Mouse (Mus musculus) CH12.LX (cell line): ENCODE results near the gene Zbtb44. TPM values are rescaled to one million over a fixed set of nuclear protein-coding genes. Genes with fewer than 3 reads are reported as not detected.

Experiments used
- DNase-seq: peaks from one replicate; pipeline ENCODE4 v3.0.0-alpha.2; 2013; ENCODE audit errors: extremely low read depth
- H3K27ac ChIP-seq: 2 replicates; pipeline ENCODE4 v1.5.1; 2012; ENCODE audit warnings: low read depth, mild to moderate bottlenecking, control low read depth, moderate library complexity; ENCODE audit not compliant: insufficient read depth
- H3K27me3 ChIP-seq: replicated peaks from 2 replicates; pipeline ENCODE3; 2012; ENCODE audit warnings: inconsistent platforms
- H3K36me3 ChIP-seq, 2 experiments: replicated peaks in 1 of 2; 2 replicates each; pipeline versions ENCODE3 to v1.6.1; 2012; ENCODE audit warnings: inconsistent platforms in 1 of 2, low read length in 1 of 2, mild to moderate bottlenecking in 1 of 2, mixed read lengths in 1 of 2, moderate library complexity in 1 of 2; ENCODE audit not compliant: control insufficient read depth in 1 of 2, insufficient read depth in 1 of 2
- H3K4me1 ChIP-seq, 2 experiments: 2 replicates each; pipeline ENCODE4 v1.6.1; 2012; ENCODE audit warnings: inconsistent platforms in 1 of 2, moderate library complexity in 1 of 2; ENCODE audit not compliant: insufficient read depth in 2 of 2, control insufficient read depth in 1 of 2
- H3K4me2 ChIP-seq: 2 replicates; pipeline ENCODE4 v1.6.1; 2012; ENCODE audit warnings: low read depth, mild to moderate bottlenecking, control low read depth; ENCODE audit not compliant: poor library complexity, insufficient read depth, severe bottlenecking
- H3K4me3 ChIP-seq, 3 experiments: fragments of 150-350 bp in 1 of 3; sonication (generic) in 1 of 3; replicated peaks in 1 of 3; 2 replicates each; pipeline versions ENCODE3 to v1.5.1; 2011 to 2012; ENCODE audit warnings: low read depth in 2 of 3, low read length in 2 of 3, mild to moderate bottlenecking in 2 of 3, moderate library complexity in 2 of 3, control low read depth in 1 of 3, improper control_type of control experiment in 1 of 3, inconsistent platforms in 1 of 3, mixed read lengths in 1 of 3; ENCODE audit not compliant: poor library complexity in 1 of 3
- H3K79me2 ChIP-seq: replicated peaks from 2 replicates; pipeline ENCODE4 v1.6.1; 2012; ENCODE audit warnings: mild to moderate bottlenecking, moderate library complexity; ENCODE audit not compliant: control insufficient read depth, poor library complexity, insufficient read depth, severe bottlenecking; ENCODE audit errors: extremely low read depth
- H3K9ac ChIP-seq: 2 replicates; pipeline ENCODE4 v1.6.1; 2012; ENCODE audit warnings: low read depth, mild to moderate bottlenecking, control low read depth, moderate library complexity; ENCODE audit not compliant: insufficient read depth
- H3K9me3 ChIP-seq: replicated peaks from 2 replicates; pipeline ENCODE3; 2012; ENCODE audit warnings: low read length, inconsistent platforms, mixed read lengths
- BHLHE40 ChIP-seq: IDR thresholded peaks from 2 replicates; pipeline ENCODE4 v1.6.1; 2011; ENCODE audit warnings: mild to moderate bottlenecking, low read depth, low read length, improper control_type of control experiment
- CHD2 ChIP-seq: IDR thresholded peaks from 2 replicates; pipeline ENCODE4 v1.6.1; 2011; ENCODE audit warnings: low read length, improper control_type of control experiment
- CTCF ChIP-seq, 2 experiments: IDR thresholded peaks in 1 of 2; conservative IDR thresholded peaks in 1 of 2; 2 replicates each; pipeline ENCODE4 v1.5.1; 2011 to 2012; ENCODE audit warnings: low read depth in 2 of 2, low read length in 2 of 2, improper control_type of control experiment in 1 of 2, inconsistent platforms in 1 of 2, mild to moderate bottlenecking in 1 of 2, moderate library complexity in 1 of 2
- ELF1 ChIP-seq: IDR thresholded peaks from 2 replicates; pipeline ENCODE4 v1.6.1; 2014; ENCODE audit warnings: low read depth, mild to moderate bottlenecking, inconsistent platforms, low read length, improper control_type of control experiment
- EP300 ChIP-seq: IDR thresholded peaks from 2 replicates; pipeline ENCODE4 v1.6.1; 2011; ENCODE audit warnings: low read length, improper control_type of control experiment
- ETS1 ChIP-seq: conservative IDR thresholded peaks from 2 replicates; pipeline ENCODE4 v1.6.1; 2012; ENCODE audit warnings: low read depth, mild to moderate bottlenecking, inconsistent platforms, low read length, improper control_type of control experiment, moderate library complexity
- JUND ChIP-seq: conservative IDR thresholded peaks from 2 replicates; pipeline ENCODE4 v1.6.1; 2011; ENCODE audit warnings: low read depth, low read length, improper control_type of control experiment
- MAFK ChIP-seq: IDR thresholded peaks from 2 replicates; pipeline ENCODE4 v1.6.1; 2011; ENCODE audit warnings: low read length, improper control_type of control experiment; ENCODE audit not compliant: insufficient replicate concordance
- MAX ChIP-seq: IDR thresholded peaks from 2 replicates; pipeline ENCODE4 v1.6.1; 2011; ENCODE audit warnings: low read length, improper control_type of control experiment
- MAZ ChIP-seq: IDR thresholded peaks from 2 replicates; pipeline ENCODE4 v1.6.1; 2012; ENCODE audit warnings: low read depth, mild to moderate bottlenecking, inconsistent platforms, low read length, improper control_type of control experiment, moderate library complexity
- MYC ChIP-seq: IDR thresholded peaks from 2 replicates; pipeline ENCODE4 v1.6.1; 2011; ENCODE audit warnings: low read depth, mild to moderate bottlenecking, improper control_type of control experiment, low read length
- NELFE ChIP-seq: IDR thresholded peaks from 2 replicates; pipeline ENCODE4 v1.6.1; 2011; ENCODE audit warnings: low read depth, low read length, improper control_type of control experiment
- NRF1 ChIP-seq: IDR thresholded peaks from 2 replicates; pipeline ENCODE4 v1.6.1; 2014; ENCODE audit warnings: low read depth, mild to moderate bottlenecking, inconsistent platforms, low read length, improper control_type of control experiment, moderate library complexity
- PAX5 ChIP-seq: IDR thresholded peaks from 2 replicates; pipeline ENCODE4 v1.6.1; 2012; ENCODE audit warnings: low read length, inconsistent platforms, mixed read lengths
- POLR2A ChIP-seq: IDR thresholded peaks from 2 replicates; pipeline ENCODE4 v1.6.1; 2011; ENCODE audit warnings: low read depth, mild to moderate bottlenecking, improper control_type of control experiment, low read length
- RAD21 ChIP-seq: IDR thresholded peaks from 2 replicates; pipeline ENCODE4 v1.6.1; 2011; ENCODE audit warnings: low read depth, mild to moderate bottlenecking, low read length, improper control_type of control experiment, moderate library complexity
- RCOR1 ChIP-seq: conservative IDR thresholded peaks from 2 replicates; pipeline ENCODE4 v1.6.1; 2012; ENCODE audit warnings: low read depth, mild to moderate bottlenecking, inconsistent platforms, low read length, improper control_type of control experiment
- SMC3 ChIP-seq: IDR thresholded peaks from 2 replicates; pipeline ENCODE4 v1.6.1; 2011; ENCODE audit warnings: low read depth, low read length, improper control_type of control experiment
- TBP ChIP-seq: conservative IDR thresholded peaks from 2 replicates; pipeline ENCODE4 v1.6.1; 2011; ENCODE audit warnings: low read depth, low read length, improper control_type of control experiment
- USF1 ChIP-seq: IDR thresholded peaks from 2 replicates; pipeline ENCODE4 v1.6.1; 2014; ENCODE audit warnings: low read depth, mild to moderate bottlenecking, inconsistent platforms, low read length, improper control_type of control experiment
- ZC3H11A ChIP-seq: IDR thresholded peaks from 2 replicates; pipeline ENCODE4 v1.6.1; 2012; ENCODE audit warnings: low read depth, mild to moderate bottlenecking, inconsistent platforms, low read length, improper control_type of control experiment
- ZKSCAN1 ChIP-seq: IDR thresholded peaks from 2 replicates; pipeline ENCODE4 v1.6.1; 2012; ENCODE audit warnings: low read depth, inconsistent platforms, low read length, improper control_type of control experiment, borderline replicate concordance
- dilution Hi-C: fragments of 300-500 bp; cut with MboI; formaldehyde crosslinking; loops from 2 replicates; pipeline ENCODE4 v1.14.3; 2020; ENCODE audit warnings: low sequenced_read_pairs; ENCODE audit not compliant: extremely low pct_unique_long_range_greater_than_20kb, extremely low pct_ligation_motif_present
- in situ Hi-C: fragments of 300-500 bp; cut with MboI; formaldehyde crosslinking; loops from 3 replicates; pipeline ENCODE4 v1.14.3; 2019; ENCODE audit warnings: low sequenced_read_pairs, low pct_ligation_motif_present, low pct_unique_long_range_greater_than_20kb, mixed read lengths
- polyA plus RNA-seq: library from polyadenylated mRNA; unstranded; fragments of >175 nt; gene quantifications from 2 replicates; pipeline ENCODE4 v1.2.1, GENCODE M21; 2012; ENCODE audit warnings: low read depth; ENCODE audit not compliant: insufficient read length
- total RNA-seq, 2 experiments: library from RNA; depleted of rRNA; stranded (reverse); fragments of 300-350 nt in 1 of 2; fragments of >200 nt in 1 of 2; gene quantifications; 2 replicates each; pipeline ENCODE4 v1.2.3; 2012 to 2014

Zbtb44 gene
- total and polyA plus RNA-seq, 3 experiments = 9.1 to 14.3 (median 14.0) TPM

- Histone ChIP-seq H3K4me3 (peak overlapping the region; percentile 9 to 54 (median 47)), H3K9ac (no peak overlapping the region), H3K27ac (no peak overlapping the region), H3K27me3 (no peaks in the 10 kb centered on the region), H3K36me3 (peaks cover 0 to 8% of the 10 kb centered on the region in 2 experiments), H3K4me2 (peak overlapping the region; percentile 5), H3K79me2 (no peaks in the 10 kb centered on the region), H3K4me1 (peaks cover 0 to 10% of the 10 kb centered on the region in 2 experiments; a peak in 2 of 4 replicates), H3K9me3 (no peaks in the 10 kb centered on the region)
- in situ Hi-C loops = no loop called here
- DNase-seq = peak; percentile 85
- dilution Hi-C loops = no loop called here
- TF ChIP-seq MAX = peak; percentile 56; the same call in 1 of the 2 replicates
- no peak for TF ChIP-seq RCOR1
- no peak for TF ChIP-seq CHD2
- TF ChIP-seq MAZ = no peak
- peak; percentile 75 for TF ChIP-seq SMC3
- TF ChIP-seq CTCF (conservative IDR thresholded peaks at IDR 0.05 in 1 of 2, IDR thresholded peaks at IDR 0.05 in 1 of 2; ENCODE audit: low read depth in 2 of 2, low read length in 2 of 2) = peak; percentile 76 to 93
- TF ChIP-seq JUND = no peak
- TF ChIP-seq BHLHE40 = no peak
- TF ChIP-seq RAD21 = peak; percentile 93
- peak; percentile 64; the same call in 1 of the 2 replicates for TF ChIP-seq TBP
- TF ChIP-seq POLR2A = 0 out of 2 replicates have a peak, but pooled peaks have one; percentile 25
- 0 out of 2 replicates have a peak, but pooled peaks have one; percentile 40 for TF ChIP-seq NELFE
- TF ChIP-seq NRF1 = no peak
- TF ChIP-seq MYC = peak; percentile 79
- no peak for TF ChIP-seq ZC3H11A
- TF ChIP-seq ELF1 = no peak
- no peak for TF ChIP-seq USF1
Measured at GRCm38 (mm10) chr9:31082054-31082666, 51.7 kb downstream of the Zbtb44 start.

- DNase-seq = no peak
- dilution Hi-C loops = no loop called here
- no peaks in the 10 kb centered on the region for H3K9me3 ChIP-seq
- H3K4me1 ChIP-seq = peaks cover 0 to 10% of the 10 kb centered on the region in 2 experiments; a peak in 2 of 4 replicates
- H3K27me3 ChIP-seq = no peaks in the 10 kb centered on the region
- no peak overlapping the region for H3K9ac ChIP-seq
- no peak overlapping the region for H3K4me2 ChIP-seq
- H3K4me3 ChIP-seq = no peak overlapping the region
- no peaks in the 10 kb centered on the region for H3K79me2 ChIP-seq
- no peak overlapping the region for H3K27ac ChIP-seq
- TF ChIP-seq BHLHE40 (no peak), EP300 (no peak), ETS1 (no peak), RCOR1 (no peak), PAX5 (no peak), MAZ (no peak), MAFK (no peak), ZKSCAN1 (no peak), ZC3H11A (no peak)
- TF ChIP-seq, all 38 proteins: peak for 0
- H3K36me3 ChIP-seq = peaks cover 0 to 7% of the 10 kb centered on the region in 2 experiments
- in situ Hi-C loops = no loop called here
Measured at GRCm38 (mm10) chr9:31082771-31083170, 52.3 kb downstream of the Zbtb44 start.
